Mouse (Mus musculus) brain, embryonic 14.5 days (tissue): Measurements from ENCODE around the gene Fzr1.

Experiments
- CTCF ChIP-seq: fragments of 200-500 bp; IDR thresholded peaks from 2 replicates; pipeline ENCODE4 v1.5.1; 2012; ENCODE audit warnings: inconsistent platforms, mild to moderate bottlenecking, moderate library complexity, borderline replicate concordance; ENCODE audit not compliant: insufficient read depth, insufficient read length; ENCODE audit errors: extremely low read depth
- POLR2A ChIP-seq: fragments of 200-500 bp; IDR thresholded peaks from 2 replicates; pipeline ENCODE4 v1.6.1; 2012; ENCODE audit warnings: mild to moderate bottlenecking, inconsistent platforms, borderline replicate concordance; ENCODE audit not compliant: poor library complexity, insufficient read depth, insufficient read length, severe bottlenecking; ENCODE audit errors: extremely low read depth

DNA sequence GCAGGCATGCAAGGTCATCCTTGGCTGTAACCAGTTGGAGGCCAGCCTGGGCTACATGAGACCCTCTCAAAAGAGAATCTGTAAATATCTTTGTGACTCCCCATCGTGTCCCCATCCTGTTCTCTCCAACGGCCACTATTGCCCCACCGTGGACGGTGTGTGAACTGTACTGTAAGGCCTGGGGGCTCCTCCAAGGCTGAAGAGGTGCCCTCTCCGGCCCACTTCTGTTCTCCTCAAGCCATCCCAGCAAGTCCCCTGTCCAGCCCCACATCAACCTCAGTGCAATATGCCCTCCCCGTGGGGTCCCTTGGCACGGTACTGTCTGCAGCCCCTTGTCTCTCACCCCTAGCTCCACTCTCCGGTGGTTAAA lies 59.0 kb downstream of the Fzr1 start:
- TF ChIP-seq POLR2A: no peak
- TF ChIP-seq CTCF: peak; percentile 17; the same call in 1 of the 2 replicates
